Mouse (Mus musculus) B cell, adult 67 days (primary cell): ENCODE results near the gene Bco1. TPM values are rescaled to one million over a fixed set of nuclear protein-coding genes. Genes with fewer than 3 reads are reported as not detected.

Source experiments
- total RNA-seq, 2 experiments: library from RNA; stranded (reverse); gene quantifications; 4 replicates each; pipeline ENCODE4 v1.2.4; 2023

Gene Bco1
- total RNA-seq, result not detected

DNA sequence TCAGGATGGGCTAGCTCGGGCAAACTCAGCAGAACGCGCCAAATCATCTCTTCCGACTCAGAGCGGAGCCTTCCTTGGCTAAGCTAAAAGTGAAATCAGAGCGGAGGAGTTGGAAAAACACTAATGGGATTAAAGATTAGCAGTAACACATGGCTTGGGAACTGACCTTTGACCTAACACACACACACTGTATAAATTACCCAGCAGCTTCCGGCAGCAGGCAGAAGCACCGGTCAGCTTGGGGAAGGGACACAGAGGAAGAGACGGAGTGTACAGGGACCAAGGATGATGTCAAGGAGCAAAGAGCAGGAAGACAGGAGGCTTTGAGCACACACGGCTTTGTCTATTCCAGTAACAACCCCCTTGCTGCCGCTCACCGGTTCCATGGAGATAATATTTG lies at the start of gene Bco1:
Gene Bco1, plus strand, starts transcription at position 208 of the 400 bp plus-strand sequence.

DNA sequence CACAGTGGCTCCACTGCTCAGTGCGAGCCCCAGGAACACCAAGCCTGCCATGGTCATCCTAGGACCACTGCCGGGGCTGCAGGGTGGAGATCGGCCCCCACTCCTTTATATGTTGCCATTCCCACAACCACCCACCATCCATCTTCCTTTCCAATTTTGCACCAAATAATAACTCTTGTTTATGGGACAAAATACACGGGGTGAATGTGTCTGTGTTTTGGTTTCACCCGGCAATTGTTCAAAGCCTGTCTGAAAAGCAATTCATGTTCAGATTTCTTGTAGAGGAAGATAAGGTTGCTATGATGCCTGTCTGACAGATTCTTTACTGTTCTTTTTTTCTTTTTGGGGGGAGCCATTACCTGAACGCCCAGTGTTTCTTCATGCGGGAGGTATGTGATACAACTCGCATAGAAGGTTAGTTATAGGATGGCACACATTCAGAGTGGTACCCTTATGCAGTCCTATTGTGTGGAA lies 13.2 kb upstream of the Bco1 start, which contains the start of gene Pkd1l2:
Gene Pkd1l2, minus strand, starts transcription at position 51 of the 474 bp plus-strand sequence.

DNA sequence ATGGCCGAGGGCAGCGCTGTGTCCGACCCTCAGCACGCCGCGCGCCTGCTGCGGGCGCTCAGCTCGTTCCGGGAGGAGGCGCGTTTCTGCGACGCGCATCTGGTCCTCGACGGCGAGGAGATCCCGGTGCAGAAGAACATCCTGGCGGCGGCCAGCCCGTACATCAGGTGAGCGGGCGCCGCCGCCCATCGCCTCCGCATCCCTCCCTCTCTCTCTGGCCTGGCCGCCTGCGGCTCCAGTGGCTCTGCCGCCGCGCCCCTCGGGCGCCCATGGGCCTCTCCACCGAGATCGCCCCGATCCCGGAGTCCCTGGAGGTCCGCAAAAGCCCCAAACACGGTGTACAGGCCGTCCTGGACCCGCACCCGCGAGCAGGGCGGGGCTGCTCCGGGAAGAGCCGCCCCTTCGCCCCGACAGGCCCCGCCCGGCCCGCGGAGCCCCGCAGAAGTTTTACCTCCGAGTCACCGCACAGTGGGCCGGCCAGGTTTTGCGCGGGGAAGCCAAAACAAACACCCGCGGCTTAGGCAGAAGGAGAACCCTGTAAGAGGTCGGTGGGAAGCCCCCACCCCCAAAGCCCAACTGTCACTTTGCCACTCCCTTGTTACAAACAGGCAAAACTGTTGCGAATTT lies 62.6 kb downstream of the Bco1 start, which contains the start of gene Gan:
Gene Gan, plus strand, starts transcription at position 1 of the 627 bp plus-strand sequence.

Other genes with a start within 250 kb of the Bco1 start
- 1 to 10 TPM; 6.8 to 6.9 TPM for gene Cmc2, start 174.4 kb upstream of the Bco1 start, total RNA-seq
- 1 to 10 TPM; 4.5 TPM for gene Cenpn, start 174.1 kb upstream of the Bco1 start, total RNA-seq
- gene Atmin, start 152.5 kb upstream of the Bco1 start, total RNA-seq, result 10 to 100 TPM; 18.9 to 19.6 TPM
- gene 1700030J22Rik, start 116.9 kb upstream of the Bco1 start, total RNA-seq, result under 1 TPM in 1 of 2 experiments, not detected in 1; 0.32 TPM
- gene Gcsh, start 102.3 kb upstream of the Bco1 start, total RNA-seq, result 1 to 10 TPM; 6.4 to 7.9 TPM
- not detected for gene Pkd1l2, start 13.4 kb upstream of the Bco1 start, total RNA-seq
- 10 to 100 TPM; 10.1 to 11.3 TPM for gene Gan, start 62.3 kb downstream of the Bco1 start, total RNA-seq
- 100 to 1,000 TPM; 113 to 116 TPM for gene Cmip, start 161.2 kb downstream of the Bco1 start, total RNA-seq